Comparison of ENCODE assay signal across 13 mouse cellular contexts in genomic region chr10:127762926-127763325, GRCm38 (mm10). TPM values are rescaled to one million over a fixed set of nuclear protein-coding genes. Genes with fewer than 3 reads are reported as not detected.
"Had no signal": no experiment of that assay in that cellular context is flagged by ENCODE, and none has a peak within 500 bp of the region (broad histone marks: within the 10 kb centered on the region; RNA-seq: fewer than 3 reads in every experiment).

No protein-coding gene starts in this region.

RNA-seq across cellular contexts. Expression of gene Rdh16f1, which starts 3.3 kb away (rescaled TPM):
- polyA plus RNA-seq: lung, embryonic 14.5 days; lung, embryonic 16.5 days; midbrain, embryonic 10.5 days; midbrain, embryonic 14.5 days; neural tube, embryonic 13.5 days; neural tube, embryonic 15.5 days; small intestine, adult 2 months; stomach, embryonic 14.5 days; thymus, adult 2 months had no signal

RNA-seq across cellular contexts. Expression of gene Rdh1, which starts 3.4 kb away (rescaled TPM):
- polyA plus RNA-seq: lung, embryonic 16.5 days; midbrain, embryonic 14.5 days; midbrain, embryonic 16.5 days; neural tube, embryonic 11.5 days; neural tube, embryonic 13.5 days; neural tube, embryonic 15.5 days; small intestine, adult 2 months; stomach, embryonic 14.5 days had no signal

RNA-seq across cellular contexts. Expression of gene Rdh9, which starts 13.3 kb away (rescaled TPM):
- polyA plus RNA-seq: liver, embryonic 16.5 days; lung, embryonic 14.5 days; lung, embryonic 16.5 days; midbrain, embryonic 12.5 days; midbrain, embryonic 16.5 days; neural tube, embryonic 11.5 days; stomach, embryonic 14.5 days had no signal
